Mouse (Mus musculus): ENCODE measurements around the gene Mras. TPM values are rescaled to one million over a fixed set of nuclear protein-coding genes. Genes with fewer than 3 reads are reported as not detected.

Gene Mras
- total RNA-seq, 2 experiments from 2014 or later = 3.2 to 19.6 TPM

- no peak for ATAC-seq (replicated peaks; ENCODE audit: poor library complexity, severe bottlenecking)
These were observed 71.3 kb downstream of the Mras start for GRCm38 (mm10) chr9:99365906-99366305.

- no peak for ATAC-seq (replicated peaks; ENCODE audit: poor library complexity, severe bottlenecking)
These were observed 74.1 kb downstream of the Mras start for GRCm38 (mm10) chr9:99363076-99363475.

- ATAC-seq (replicated peaks; ENCODE audit: poor library complexity, severe bottlenecking) = no peak
These were observed 75.2 kb downstream of the Mras start for GRCm38 (mm10) chr9:99361946-99362345.

- peak; percentile 40 for ATAC-seq (replicated peaks; ENCODE audit: poor library complexity, severe bottlenecking)
These were observed 78.2 kb downstream of the Mras start for GRCm38 (mm10) chr9:99359012-99359411.

- peak; percentile 45 for ATAC-seq (replicated peaks; ENCODE audit: poor library complexity, severe bottlenecking)
These were observed 79.1 kb downstream of the Mras start, which contains the start of gene Esyt3 for GRCm38 (mm10) chr9:99357921-99358692. TSS of gene Esyt3 (minus strand) at chr9:99358557.

GRCm38 (mm10) chr9:99357561-99357920 lies 79.6 kb downstream of the Mras start:
- no peak for ATAC-seq (replicated peaks; ENCODE audit: poor library complexity, severe bottlenecking)

- no peak for ATAC-seq (replicated peaks; ENCODE audit: poor library complexity, severe bottlenecking)
These were observed 81.2 kb downstream of the Mras start for GRCm38 (mm10) chr9:99355971-99356370.

- no peak for ATAC-seq (replicated peaks; ENCODE audit: poor library complexity, severe bottlenecking)
These were observed 82.4 kb downstream of the Mras start for GRCm38 (mm10) chr9:99354796-99355195.

GRCm38 (mm10) chr9:99353390-99353789 lies 83.8 kb downstream of the Mras start:
- ATAC-seq (replicated peaks; ENCODE audit: poor library complexity, severe bottlenecking) = peak; percentile 46

- peak; percentile 74 for ATAC-seq (replicated peaks; ENCODE audit: poor library complexity, severe bottlenecking)
These were observed 84.2 kb downstream of the Mras start for GRCm38 (mm10) chr9:99352964-99353363.

- ATAC-seq (replicated peaks; ENCODE audit: poor library complexity, severe bottlenecking) = no peak
These were observed 91.8 kb downstream of the Mras start for GRCm38 (mm10) chr9:99345351-99345792.

- no peak for ATAC-seq (replicated peaks; ENCODE audit: poor library complexity, severe bottlenecking)
These were observed 95.6 kb downstream of the Mras start for GRCm38 (mm10) chr9:99341600-99341999.

GRCm38 (mm10) chr9:99340126-99340525 lies 97.1 kb downstream of the Mras start:
- ATAC-seq (replicated peaks; ENCODE audit: poor library complexity, severe bottlenecking) = no peak

GRCm38 (mm10) chr9:99339182-99339581 lies 98.0 kb downstream of the Mras start:
- peak; percentile 58; the same call in 1 of the 2 replicates for ATAC-seq (replicated peaks; ENCODE audit: poor library complexity, severe bottlenecking)

- ATAC-seq (replicated peaks; ENCODE audit: poor library complexity, severe bottlenecking) = no peak
These were observed 98.9 kb downstream of the Mras start for GRCm38 (mm10) chr9:99338293-99338692.

GRCm38 (mm10) chr9:99336538-99336937 lies 100.6 kb downstream of the Mras start:
- ATAC-seq (replicated peaks; ENCODE audit: poor library complexity, severe bottlenecking) = no peak

Other genes starting within 250 kb of the Mras start
- not detected in 2 replicates for gene Faiml, start 200.1 kb downstream of the Mras start, total RNA-seq (2014; fragmentation: Nextera tagmentation)
- gene Faiml, start 200.1 kb downstream of the Mras start, total RNA-seq (2017) = not detected in 2 replicates
- gene Cep70, start 194.0 kb downstream of the Mras start, total RNA-seq (2014; fragmentation: Nextera tagmentation) = 27.0 and 29.7 TPM in 2 replicates
- 22.8 and 50.5 TPM in 2 replicates for gene Cep70, start 194.0 kb downstream of the Mras start, total RNA-seq (2017)
- gene Esyt3, start 78.8 kb downstream of the Mras start, total RNA-seq (2014; fragmentation: Nextera tagmentation) = not detected in 2 replicates
- not detected in 2 replicates for gene Esyt3, start 78.8 kb downstream of the Mras start, total RNA-seq (2017)
- gene Nme9, start 14.1 kb upstream of the Mras start, total RNA-seq (2014; fragmentation: Nextera tagmentation) = not detected in 2 replicates
- gene Nme9, start 14.1 kb upstream of the Mras start, total RNA-seq (2017) = not detected in 2 replicates
- 23.7 and 28.9 TPM in 2 replicates for gene Armc8, start 131.5 kb upstream of the Mras start, total RNA-seq (2014; fragmentation: Nextera tagmentation)
- gene Armc8, start 131.5 kb upstream of the Mras start, total RNA-seq (2017) = 28.1 and 30.5 TPM in 2 replicates
- gene Dbr1, start 138.4 kb upstream of the Mras start, total RNA-seq (2014; fragmentation: Nextera tagmentation) = 26.2 and 39.6 TPM in 2 replicates
- gene Dbr1, start 138.4 kb upstream of the Mras start, total RNA-seq (2017) = 50.5 and 65.8 TPM in 2 replicates
- gene A4gnt, start 175.1 kb upstream of the Mras start, total RNA-seq (2014; fragmentation: Nextera tagmentation) = not detected in 2 replicates
- not detected in 2 replicates for gene A4gnt, start 175.1 kb upstream of the Mras start, total RNA-seq (2017)
- not detected in 2 replicates for gene Dzip1l, start 192.1 kb upstream of the Mras start, total RNA-seq (2014; fragmentation: Nextera tagmentation)
- not detected in 2 replicates for gene Dzip1l, start 192.1 kb upstream of the Mras start, total RNA-seq (2017)